Mouse (Mus musculus) layer of hippocampus, adult 2 months (tissue): ENCODE results near the gene Ighmbp2. TPM values are rescaled to one million over a fixed set of nuclear protein-coding genes. Genes with fewer than 3 reads are reported as not detected.
A peak's percentile ranks its signal among the peaks of the same experiment; 100 is the strongest.

ENCODE experiments used
- DNase-seq, 2 experiments: peaks; one replicate each; pipeline ENCODE4 v3.0.0; 2022; ENCODE audit warnings: low spot score in 2 of 2
- H3K27ac ChIP-seq: fragments of 200-600 bp; 2 replicates; pipeline ENCODE4 v1.8.1; 2022
- H3K4me3 ChIP-seq: fragments of 200-600 bp; 2 replicates; pipeline ENCODE4 v1.8.1; 2022; ENCODE audit warnings: mild to moderate bottlenecking
- CTCF ChIP-seq: fragments of 200-600 bp; conservative IDR thresholded peaks from 2 replicates; pipeline ENCODE4 v1.8.1; 2022; ENCODE audit warnings: antibody characterized with exemption, mild to moderate bottlenecking, moderate library complexity
- long read RNA-seq, 2 experiments: library from polyadenylated mRNA; stranded (forward); transcript quantifications; one replicate each; pipeline ENCODE4 v2.0.0; 2021; ENCODE audit warnings: borderline mapping rate in 2 of 2
- total RNA-seq, 2 experiments: library from RNA; stranded (reverse); gene quantifications; 2 replicates each; pipeline ENCODE4 v1.2.3; 2021

Ighmbp2 gene
- total RNA-seq = 10 to 100 TPM; 11.9 to 12.4 TPM
- long read RNA-seq, experiment 1, full-length matches to known transcripts = 5 of 8 reads
- long read RNA-seq, experiment 1, partial matches to known transcripts = 0 of 8 reads
- long read RNA-seq, experiment 1, other reads (novel, unspliced or antisense) = 3 of 8 reads
- long read RNA-seq, experiment 2, full-length matches to known transcripts = 12 of 15 reads
- long read RNA-seq, experiment 2, partial matches to known transcripts = 0 of 15 reads
- long read RNA-seq, experiment 2, other reads (novel, unspliced or antisense) = 3 of 15 reads

GRCm38 (mm10) chr19:3282572-3283467, at the start of gene Ighmbp2, which contains the start of gene Mrpl21:
Gene Ighmbp2, minus strand, starts transcription at chr19:3283017.
Gene Mrpl21, plus strand, starts transcription at chr19:3282901.
- DNase-seq = peak; percentile 87 to 93
- peak within 1 kb of the TSS; percentile 85 for H3K27ac ChIP-seq
- no peak for TF ChIP-seq CTCF
- H3K4me3 ChIP-seq = peak within 1 kb of the TSS; percentile 95

- TF ChIP-seq CTCF = no peak
- H3K27ac ChIP-seq = peak overlapping the region; percentile 92
- no peak overlapping the region for H3K4me3 ChIP-seq
- no peak for DNase-seq
Observed at GRCm38 (mm10) chr19:3326479-3327047, 43.7 kb upstream of the Ighmbp2 start.

- no peak for TF ChIP-seq CTCF
- peak overlapping the region; percentile 71 for H3K4me3 ChIP-seq
- DNase-seq = no peak
- peak overlapping the region; percentile 92 for H3K27ac ChIP-seq
Observed at GRCm38 (mm10) chr19:3325771-3326478, 43.1 kb upstream of the Ighmbp2 start.

- DNase-seq = peak; percentile 70 to 76
- H3K4me3 ChIP-seq = peak overlapping the region; percentile 71
- TF ChIP-seq CTCF = 0 out of 2 replicates have a peak, but pooled peaks have one; percentile 6
- H3K27ac ChIP-seq = peak overlapping the region; percentile 92
Observed at GRCm38 (mm10) chr19:3324931-3325711, 42.3 kb upstream of the Ighmbp2 start.

- H3K27ac ChIP-seq = peak overlapping the region; percentile 92
- DNase-seq = no peak
Observed at GRCm38 (mm10) chr19:3324271-3324811, 41.5 kb upstream of the Ighmbp2 start.

GRCm38 (mm10) chr19:3323753-3324270, 41.0 kb upstream of the Ighmbp2 start:
- Histone ChIP-seq H3K27ac (peak overlapping the region; percentile 92), H3K4me3 (peak overlapping the region; percentile 71)
- TF ChIP-seq CTCF = no peak
- DNase-seq = peak; percentile 25 to 32

More at GRCm38 (mm10) chr19:3324271-3324811, 41.5 kb upstream of the Ighmbp2 start:
- no peak for TF ChIP-seq CTCF
- H3K4me3 ChIP-seq = peak overlapping the region; percentile 71

GRCm38 (mm10) chr19:3323201-3323621, 40.4 kb upstream of the Ighmbp2 start:
- H3K27ac ChIP-seq = peak overlapping the region; percentile 92
- peak; percentile 26 to 50 for DNase-seq
- no peak for TF ChIP-seq CTCF
- peak overlapping the region; percentile 71 for H3K4me3 ChIP-seq

- no peak for DNase-seq
- peak; percentile 67 for TF ChIP-seq CTCF
- Histone ChIP-seq H3K4me3 (peak within 1 kb of the TSS; percentile 71), H3K27ac (peak within 1 kb of the TSS; percentile 92)
Observed at GRCm38 (mm10) chr19:3322261-3322969, 39.6 kb upstream of the Ighmbp2 start, which contains the start of gene Cpt1a. Gene Cpt1a, plus strand, starts transcription at chr19:3322334.

GRCm38 (mm10) chr19:3321617-3322016, 38.8 kb upstream of the Ighmbp2 start:
- no peak for TF ChIP-seq CTCF
- peak overlapping the region; percentile 71; the same call in 1 of the 2 replicates for H3K4me3 ChIP-seq

GRCm38 (mm10) chr19:3320801-3321200, 38.0 kb upstream of the Ighmbp2 start:
- Histone ChIP-seq H3K27ac (no peak overlapping the region), H3K4me3 (no peak overlapping the region)
- TF ChIP-seq CTCF = peak; percentile 71
- DNase-seq = no peak

More at GRCm38 (mm10) chr19:3321617-3322016, 38.8 kb upstream of the Ighmbp2 start:
- H3K27ac ChIP-seq = no peak overlapping the region
- DNase-seq = no peak
